Mouse (Mus musculus) naive thymus-derived CD4-positive, alpha-beta T cell, adult 2 months (primary cell): Measurements from ENCODE around the gene Cep55.

Experiments
- DNase-seq: peaks from one replicate; pipeline ENCODE4 v3.0.0-alpha.2; 2011; ENCODE audit warnings: low read depth

Gene Cep55

GRCm38 (mm10) chr19:38054720-38055192, at the start of gene Cep55:
Gene Cep55, plus strand, starts transcription at chr19:38055011.
- DNase-seq, result peak; percentile 99

GRCm38 (mm10) chr19:38011379-38011778, 43.4 kb upstream of the Cep55 start:
- DNase-seq, result no peak

GRCm38 (mm10) chr19:38014443-38014842, 40.4 kb upstream of the Cep55 start:
- no peak for DNase-seq

- DNase-seq, result no peak
Observed at GRCm38 (mm10) chr19:38015180-38015872, 39.5 kb upstream of the Cep55 start.

GRCm38 (mm10) chr19:38015873-38016254, 38.9 kb upstream of the Cep55 start:
- no peak for DNase-seq

GRCm38 (mm10) chr19:38022710-38023109, 32.1 kb upstream of the Cep55 start:
- DNase-seq, result no peak

GRCm38 (mm10) chr19:38023603-38024002, 31.2 kb upstream of the Cep55 start:
- no peak for DNase-seq

- no peak for DNase-seq
Observed at GRCm38 (mm10) chr19:38025254-38026041, 29.4 kb upstream of the Cep55 start.

GRCm38 (mm10) chr19:38026211-38026624, 28.6 kb upstream of the Cep55 start:
- DNase-seq, result no peak

- DNase-seq, result no peak
Observed at GRCm38 (mm10) chr19:38027389-38027788, 27.4 kb upstream of the Cep55 start.

- no peak for DNase-seq
Observed at GRCm38 (mm10) chr19:38027881-38028521, 26.8 kb upstream of the Cep55 start.

- DNase-seq, result no peak
Observed at GRCm38 (mm10) chr19:38029292-38029691, 25.5 kb upstream of the Cep55 start.

- DNase-seq, result no peak
Observed at GRCm38 (mm10) chr19:38029871-38030270, 24.9 kb upstream of the Cep55 start.

- DNase-seq, result peak; percentile 26
Observed at GRCm38 (mm10) chr19:38030673-38031137, 24.1 kb upstream of the Cep55 start.

- no peak for DNase-seq
Observed at GRCm38 (mm10) chr19:38031144-38031543, 23.7 kb upstream of the Cep55 start.

GRCm38 (mm10) chr19:38032993-38033734, 21.6 kb upstream of the Cep55 start:
- DNase-seq, result no peak

- no peak for DNase-seq
Observed at GRCm38 (mm10) chr19:38033735-38034057, 21.1 kb upstream of the Cep55 start.

- DNase-seq, result no peak
Observed at GRCm38 (mm10) chr19:38034696-38035095, 20.1 kb upstream of the Cep55 start.

GRCm38 (mm10) chr19:38035766-38036165, 19.0 kb upstream of the Cep55 start:
- no peak for DNase-seq

- no peak for DNase-seq
Observed at GRCm38 (mm10) chr19:38038267-38038666, 16.5 kb upstream of the Cep55 start.

GRCm38 (mm10) chr19:38042261-38042722, 12.5 kb upstream of the Cep55 start:
- no peak for DNase-seq
